Mouse (Mus musculus) liver, embryonic 14.5 days (tissue): ENCODE results near the gene Dnah14.

Experiments
- CTCF ChIP-seq: IDR thresholded peaks from 2 replicates; pipeline ENCODE4 v1.5.1; 2016; ENCODE audit warnings: antibody characterized with exemption, low read depth, control low read depth
- EP300 ChIP-seq: IDR thresholded peaks from 2 replicates; pipeline ENCODE4 v1.6.1; 2016; ENCODE audit warnings: antibody characterized with exemption, low read depth

GRCm38 (mm10) chr1:181666801-181667200 lies 90.4 kb downstream of the Dnah14 start:
- no peak for TF ChIP-seq CTCF
- no peak for TF ChIP-seq EP300
